Mouse (Mus musculus): ENCODE data around the gene Narfl. TPM values are rescaled to one million over a fixed set of nuclear protein-coding genes. Genes with fewer than 3 reads are reported as not detected.

Gene Narfl
- polyA plus RNA-seq, 1 experiment from 2014 or later: 38.3 TPM

GRCm38 (mm10) chr17:25823452-25823851, 49.9 kb downstream of the Narfl start, which contains the start of gene Wdr24:
Gene Wdr24, plus strand, starts transcription at chr17:25823627.
- ATAC-seq (replicated peaks; ENCODE audit: extremely low read depth, insufficient read depth, low FRiP score): peak; percentile 67
- peak within 1 kb of the TSS; percentile 56 for H3K27ac ChIP-seq (ENCODE audit: low read length)
- 0% methylated on average over 18 of the region's 18 CpGs for WGBS

DNA sequence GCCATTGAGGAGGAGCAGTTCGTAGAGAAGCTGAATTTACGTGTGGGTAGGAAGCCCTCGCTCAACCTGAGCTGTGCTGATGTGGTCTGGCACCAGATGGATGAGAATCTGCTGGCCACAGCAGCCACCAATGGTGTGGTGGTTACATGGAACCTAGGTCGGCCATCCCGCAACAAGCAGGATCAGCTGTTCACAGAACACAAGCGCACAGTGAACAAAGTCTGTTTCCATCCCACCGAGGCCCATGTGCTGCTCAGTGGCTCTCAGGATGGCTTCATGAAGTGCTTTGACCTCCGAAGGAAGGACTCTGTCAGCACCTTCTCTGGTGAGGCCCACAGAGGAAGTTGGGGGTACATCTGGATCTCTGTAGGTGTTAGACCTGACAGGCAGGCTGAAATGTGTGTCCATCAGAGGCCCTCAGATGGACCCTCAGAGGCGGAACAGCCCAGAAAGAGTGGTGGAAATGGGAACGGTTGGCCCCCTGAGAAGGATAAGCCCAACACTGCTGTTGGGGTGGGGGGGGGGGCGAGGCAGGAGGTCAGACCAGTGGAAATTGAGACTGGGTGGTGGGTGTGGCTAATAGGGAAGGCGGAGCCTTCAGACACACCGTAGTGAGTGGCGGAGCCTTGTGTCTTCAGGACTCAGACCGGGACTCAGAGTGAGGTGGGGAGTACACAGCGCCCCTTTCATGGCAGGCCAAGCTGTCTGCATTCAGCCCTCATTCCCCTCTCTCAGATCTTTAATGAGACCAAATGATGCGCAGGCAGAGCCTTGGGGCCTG, 51.0 kb downstream of the Narfl start:
- peak overlapping the region; percentile 78 for H3K4me3 ChIP-seq (ENCODE audit: low read length)
- 0 out of 2 replicates have a peak, but pooled peaks cover 18% of the 10 kb centered on the region for H3K36me3 ChIP-seq (ENCODE audit: control insufficient read depth, insufficient read depth)
- peaks cover 17% of the 10 kb centered on the region for H3K27me3 ChIP-seq (ENCODE audit: control insufficient read depth, insufficient read depth, low read length)
- H3K27ac ChIP-seq (ENCODE audit: low read length): no peak overlapping the region
- WGBS: 60% methylated on average over 17 of the region's 17 CpGs
- no peak for ATAC-seq (replicated peaks; ENCODE audit: extremely low read depth, insufficient read depth, low FRiP score)
- H3K4me1 ChIP-seq (ENCODE audit: control insufficient read depth, insufficient read depth, low read length): peaks cover 23% of the 10 kb centered on the region
- H3K9ac ChIP-seq (ENCODE audit: low read length): peak overlapping the region; percentile 83
- no peaks in the 10 kb centered on the region for H3K9me3 ChIP-seq (replicated peaks; ENCODE audit: control insufficient read depth, low read length)
- H3K4me2 ChIP-seq (ENCODE audit: low read depth, low read length): peak overlapping the region; percentile 91

More at GRCm38 (mm10) chr17:25823452-25823851, 49.9 kb downstream of the Narfl start, which contains the start of gene Wdr24:
- peak within 1 kb of the TSS; percentile 78 for H3K4me3 ChIP-seq (ENCODE audit: low read length)
- H3K9ac ChIP-seq (ENCODE audit: low read length): peak within 1 kb of the TSS; percentile 83
- H3K27me3 ChIP-seq (ENCODE audit: control insufficient read depth, insufficient read depth, low read length): peaks cover 28% of the 10 kb centered on the region
- H3K36me3 ChIP-seq (ENCODE audit: control insufficient read depth, insufficient read depth): 0 out of 2 replicates have a peak, but pooled peaks cover 18% of the 10 kb centered on the region
- no peaks in the 10 kb centered on the region for H3K9me3 ChIP-seq (replicated peaks; ENCODE audit: control insufficient read depth, low read length)
- H3K4me1 ChIP-seq (ENCODE audit: control insufficient read depth, insufficient read depth, low read length): peaks cover 18% of the 10 kb centered on the region
- peak within 1 kb of the TSS; percentile 91 for H3K4me2 ChIP-seq (ENCODE audit: low read depth, low read length)

DNA sequence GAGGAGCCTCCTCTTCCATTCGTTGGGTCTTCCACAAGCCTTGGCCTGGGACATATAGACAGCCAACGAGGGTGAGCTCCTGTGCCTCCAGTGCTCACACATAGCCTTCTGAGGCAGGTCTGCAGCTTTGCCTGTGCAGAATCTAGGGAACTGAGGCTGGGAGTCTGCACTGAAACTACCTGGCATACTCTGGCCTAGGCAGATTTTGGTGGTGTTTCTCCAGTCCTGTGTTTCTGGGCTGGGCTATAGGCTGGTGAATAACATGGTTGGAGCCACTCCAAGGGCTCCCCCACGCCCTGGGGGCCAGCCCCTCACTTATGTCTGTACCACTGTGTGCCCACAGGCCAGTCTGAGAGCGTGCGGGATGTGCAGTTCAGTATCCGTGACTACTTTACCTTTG, 51.7 kb downstream of the Narfl start:
- Histone ChIP-seq H3K9ac (ENCODE audit: low read length) (no peak overlapping the region), H3K4me2 (ENCODE audit: low read depth, low read length) (no peak overlapping the region), H3K27me3 (ENCODE audit: control insufficient read depth, insufficient read depth, low read length) (peaks cover 9% of the 10 kb centered on the region), H3K4me1 (ENCODE audit: control insufficient read depth, insufficient read depth, low read length) (peaks cover 31% of the 10 kb centered on the region), H3K36me3 (ENCODE audit: control insufficient read depth, insufficient read depth) (peaks cover 23% of the 10 kb centered on the region), H3K27ac (ENCODE audit: low read length) (no peak overlapping the region), H3K4me3 (ENCODE audit: low read length) (no peak overlapping the region), H3K9me3 (replicated peaks; ENCODE audit: control insufficient read depth, low read length) (no peaks in the 10 kb centered on the region)
- ATAC-seq (replicated peaks; ENCODE audit: extremely low read depth, insufficient read depth, low FRiP score): no peak
- 86% methylated on average over 6 of the region's 6 CpGs for WGBS

GRCm38 (mm10) chr17:25825984-25826570, 52.5 kb downstream of the Narfl start:
- 95% methylated on average over 27 of the region's 27 CpGs for WGBS
- Histone ChIP-seq H3K9ac (ENCODE audit: low read length) (no peak overlapping the region), H3K27me3 (ENCODE audit: control insufficient read depth, insufficient read depth, low read length) (peaks cover 4% of the 10 kb centered on the region; the same call in 1 of the 2 replicates), H3K27ac (ENCODE audit: low read length) (no peak overlapping the region), H3K4me1 (ENCODE audit: control insufficient read depth, insufficient read depth, low read length) (peaks cover 37% of the 10 kb centered on the region), H3K9me3 (replicated peaks; ENCODE audit: control insufficient read depth, low read length) (no peaks in the 10 kb centered on the region), H3K4me3 (ENCODE audit: low read length) (no peak overlapping the region), H3K36me3 (ENCODE audit: control insufficient read depth, insufficient read depth) (peaks cover 30% of the 10 kb centered on the region), H3K4me2 (ENCODE audit: low read depth, low read length) (no peak overlapping the region)
- ATAC-seq (replicated peaks; ENCODE audit: extremely low read depth, insufficient read depth, low FRiP score): no peak

GRCm38 (mm10) chr17:25827011-25827410, 53.4 kb downstream of the Narfl start:
- WGBS: 90% methylated on average over 13 of the region's 13 CpGs
- peaks cover 47% of the 10 kb centered on the region for H3K4me1 ChIP-seq (ENCODE audit: control insufficient read depth, insufficient read depth, low read length)
- no peak overlapping the region for H3K27ac ChIP-seq (ENCODE audit: low read length)
- no peak overlapping the region for H3K4me3 ChIP-seq (ENCODE audit: low read length)
- no peak overlapping the region for H3K9ac ChIP-seq (ENCODE audit: low read length)
- peaks cover 36% of the 10 kb centered on the region for H3K36me3 ChIP-seq (ENCODE audit: control insufficient read depth, insufficient read depth)
- H3K9me3 ChIP-seq (replicated peaks; ENCODE audit: control insufficient read depth, low read length): no peaks in the 10 kb centered on the region
- no peak overlapping the region for H3K4me2 ChIP-seq (ENCODE audit: low read depth, low read length)
- ATAC-seq (replicated peaks; ENCODE audit: extremely low read depth, insufficient read depth, low FRiP score): no peak
- peaks cover 4% of the 10 kb centered on the region; the same call in 1 of the 2 replicates for H3K27me3 ChIP-seq (ENCODE audit: control insufficient read depth, insufficient read depth, low read length)

DNA sequence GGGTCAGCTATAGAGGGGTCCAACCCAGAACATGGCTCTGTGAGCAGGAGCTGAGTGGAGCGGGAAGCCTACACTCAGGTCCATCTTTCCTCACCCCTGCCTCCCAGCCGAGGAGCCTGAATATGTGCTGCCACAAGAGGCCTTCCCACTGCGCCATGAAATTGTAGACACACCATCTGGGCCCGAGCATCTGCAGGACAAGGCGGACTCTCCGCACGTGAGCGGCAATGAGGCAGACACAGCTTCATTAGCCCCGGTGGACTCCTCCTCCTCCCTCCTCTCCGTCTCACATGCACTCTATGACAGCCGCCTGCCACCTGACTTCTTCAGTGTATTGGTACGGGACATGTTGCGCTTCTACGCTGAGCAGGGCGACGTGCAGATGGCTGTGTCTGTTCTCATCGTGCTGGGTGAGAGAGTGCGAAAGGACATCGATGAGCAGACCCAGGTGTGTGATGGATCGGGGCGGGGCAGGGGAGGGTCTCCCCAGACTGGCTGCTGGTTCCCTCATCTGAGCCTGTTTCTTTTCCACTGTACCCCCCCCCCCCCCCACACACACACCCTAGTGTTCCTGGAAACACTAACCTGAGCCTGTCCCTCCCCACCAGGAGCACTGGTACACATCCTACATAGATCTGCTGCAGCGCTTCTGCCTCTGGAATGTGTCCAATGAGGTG, 54.1 kb downstream of the Narfl start:
- H3K9ac ChIP-seq (ENCODE audit: low read length): no peak overlapping the region
- peaks cover 36% of the 10 kb centered on the region for H3K36me3 ChIP-seq (ENCODE audit: control insufficient read depth, insufficient read depth)
- no peak for ATAC-seq (replicated peaks; ENCODE audit: extremely low read depth, insufficient read depth, low FRiP score)
- H3K27me3 ChIP-seq (ENCODE audit: control insufficient read depth, insufficient read depth, low read length): no peaks in the 10 kb centered on the region
- H3K4me1 ChIP-seq (ENCODE audit: control insufficient read depth, insufficient read depth, low read length): peaks cover 48% of the 10 kb centered on the region
- 93% methylated on average over 22 of the region's 22 CpGs for WGBS
- no peak overlapping the region for H3K4me3 ChIP-seq (ENCODE audit: low read length)
- H3K27ac ChIP-seq (ENCODE audit: low read length): no peak overlapping the region
- H3K9me3 ChIP-seq (replicated peaks; ENCODE audit: control insufficient read depth, low read length): no peaks in the 10 kb centered on the region
- H3K4me2 ChIP-seq (ENCODE audit: low read depth, low read length): no peak overlapping the region

- peak overlapping the region; percentile 68 for H3K4me3 ChIP-seq (ENCODE audit: low read length)
- peak overlapping the region; percentile 89; the same call in 1 of the 2 replicates for H3K9ac ChIP-seq (ENCODE audit: low read length)
- H3K36me3 ChIP-seq (ENCODE audit: control insufficient read depth, insufficient read depth): peaks cover 36% of the 10 kb centered on the region
- H3K9me3 ChIP-seq (replicated peaks; ENCODE audit: control insufficient read depth, low read length): no peaks in the 10 kb centered on the region
- peak overlapping the region; percentile 87 for H3K27ac ChIP-seq (ENCODE audit: low read length)
- WGBS: 81% methylated on average over 8 of the region's 8 CpGs
- H3K4me2 ChIP-seq (ENCODE audit: low read depth, low read length): peak overlapping the region; percentile 77
- ATAC-seq (replicated peaks; ENCODE audit: extremely low read depth, insufficient read depth, low FRiP score): no peak
- peaks cover 48% of the 10 kb centered on the region for H3K4me1 ChIP-seq (ENCODE audit: control insufficient read depth, insufficient read depth, low read length)
- H3K27me3 ChIP-seq (ENCODE audit: control insufficient read depth, insufficient read depth, low read length): no peaks in the 10 kb centered on the region
Measured at GRCm38 (mm10) chr17:25828223-25828594, 54.6 kb downstream of the Narfl start.

DNA sequence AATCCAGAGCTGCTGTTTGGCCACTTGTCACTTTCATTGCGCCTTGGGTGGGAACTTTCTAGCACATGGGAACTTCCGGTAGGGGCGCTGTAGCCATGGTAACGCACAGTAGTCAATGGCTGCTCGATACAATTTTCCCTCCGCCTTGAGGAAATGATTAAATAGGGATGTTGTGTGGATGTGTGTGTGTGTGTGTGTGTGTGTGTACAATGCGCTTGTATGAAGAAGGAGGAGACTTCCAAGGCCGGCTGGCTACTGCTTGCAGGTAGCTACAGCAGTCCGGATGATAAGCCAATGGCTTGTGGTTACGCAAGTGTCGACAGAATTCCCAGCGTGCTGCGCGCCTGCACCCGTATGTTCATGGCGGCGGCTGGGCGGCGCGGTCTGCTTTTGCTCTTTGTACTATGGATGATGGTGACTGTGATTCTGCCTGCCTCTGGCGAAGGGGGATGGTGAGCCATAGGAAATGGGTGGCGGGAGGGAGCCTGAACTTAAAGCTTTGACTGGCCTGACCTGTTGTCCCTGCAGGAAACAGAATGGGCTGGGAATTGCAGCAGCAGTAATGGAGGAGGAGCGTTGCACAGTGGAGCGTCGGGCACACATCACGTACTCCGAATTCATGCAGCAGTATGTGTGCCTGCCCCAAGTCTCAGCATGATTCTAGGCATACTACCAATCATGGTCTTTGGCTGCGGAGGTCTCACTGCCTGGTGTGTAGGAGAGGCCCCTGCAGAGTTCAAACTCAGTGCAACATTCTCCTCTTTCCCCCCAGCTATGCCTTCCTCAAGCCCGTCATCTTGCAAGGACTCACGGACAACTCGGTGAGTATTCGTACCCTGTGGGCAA, 55.4 kb downstream of the Narfl start, which contains the start of gene Jmjd8:
Jmjd8 (plus strand) TSS at position 156 of the 846 bp plus-strand sequence.
- no peak for ATAC-seq (replicated peaks; ENCODE audit: extremely low read depth, insufficient read depth, low FRiP score)
- Histone ChIP-seq H3K27ac (ENCODE audit: low read length) (peak within 1 kb of the TSS; percentile 87), H3K4me2 (ENCODE audit: low read depth, low read length) (peak within 1 kb of the TSS; percentile 77), H3K36me3 (ENCODE audit: control insufficient read depth, insufficient read depth) (peaks cover 36% of the 10 kb centered on the region), H3K9ac (ENCODE audit: low read length) (peak within 1 kb of the TSS; percentile 89), H3K4me3 (ENCODE audit: low read length) (peak within 1 kb of the TSS; percentile 68), H3K9me3 (replicated peaks; ENCODE audit: control insufficient read depth, low read length) (no peaks in the 10 kb centered on the region), H3K4me1 (ENCODE audit: control insufficient read depth, insufficient read depth, low read length) (peaks cover 48% of the 10 kb centered on the region), H3K27me3 (ENCODE audit: control insufficient read depth, insufficient read depth, low read length) (no peaks in the 10 kb centered on the region)
- under 1% methylated on average over 32 of the region's 32 CpGs for WGBS

All from heart, embryonic 16.5 days (tissue).